Mouse (Mus musculus): ENCODE measurements at regions not wholly inside any gene's neighbourhood (a gene's known extent, or its start where the extent isn't known, plus 50 kb on each side); places are given as distances from the start of the nearest gene placed in this dataset.

DNA sequence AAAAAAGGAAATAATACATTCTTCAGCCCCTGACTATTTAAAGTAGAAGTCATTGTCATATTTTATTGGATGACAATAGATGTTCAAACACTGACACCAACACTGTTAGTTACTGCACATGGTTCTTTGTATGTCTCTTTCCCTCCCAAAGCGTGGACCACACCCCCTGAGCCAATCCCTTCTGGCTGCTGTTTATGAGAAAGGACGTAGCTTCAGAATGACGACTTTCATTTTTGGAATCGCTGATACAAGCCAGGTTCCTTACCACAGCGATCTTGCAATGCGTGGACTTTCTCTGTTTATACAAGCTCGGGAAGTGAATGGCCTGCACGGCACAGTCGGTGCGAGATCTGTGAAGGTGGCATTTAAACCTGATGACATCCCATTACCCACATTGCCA, 66.1 kb upstream of the Tgfbr2 start:
- TF ChIP-seq POLR2A (IDR thresholded peaks at IDR 0.05; ENCODE audit: borderline replicate concordance, extremely low read depth, insufficient read depth, insufficient read length, poor library complexity, severe bottlenecking) (no peak), CTCF (IDR thresholded peaks at IDR 0.05; ENCODE audit: borderline replicate concordance, extremely low read depth, insufficient read depth, insufficient read length) (no peak)
- DNase-seq (ENCODE audit: low read depth), result no peak

DNA sequence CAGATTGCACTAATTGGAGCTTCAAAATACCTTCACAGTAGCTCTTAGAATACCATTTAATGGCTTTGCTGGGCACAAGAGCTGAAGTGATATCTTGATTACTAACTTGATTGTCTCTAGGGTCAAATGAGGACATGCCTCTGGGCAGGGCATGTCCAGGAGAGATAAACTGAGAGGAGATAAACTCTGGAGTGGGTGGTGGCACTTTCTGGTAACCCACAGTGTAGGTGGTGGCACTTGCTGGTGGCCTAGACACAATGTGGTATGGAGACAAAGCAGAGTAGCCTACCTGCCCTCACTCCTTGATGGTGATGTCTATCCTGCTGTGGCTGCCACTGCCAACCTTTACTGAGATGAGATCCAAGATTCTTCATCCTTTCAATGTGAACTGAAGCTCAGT, 61.7 kb upstream of the Tgfbr2 start:
- DNase-seq (ENCODE audit: low read depth), result no peak
- no peak for TF ChIP-seq CTCF (IDR thresholded peaks at IDR 0.05; ENCODE audit: borderline replicate concordance, extremely low read depth, insufficient read depth, insufficient read length)
- no peak for TF ChIP-seq POLR2A (IDR thresholded peaks at IDR 0.05; ENCODE audit: borderline replicate concordance, extremely low read depth, insufficient read depth, insufficient read length, poor library complexity, severe bottlenecking)

DNA sequence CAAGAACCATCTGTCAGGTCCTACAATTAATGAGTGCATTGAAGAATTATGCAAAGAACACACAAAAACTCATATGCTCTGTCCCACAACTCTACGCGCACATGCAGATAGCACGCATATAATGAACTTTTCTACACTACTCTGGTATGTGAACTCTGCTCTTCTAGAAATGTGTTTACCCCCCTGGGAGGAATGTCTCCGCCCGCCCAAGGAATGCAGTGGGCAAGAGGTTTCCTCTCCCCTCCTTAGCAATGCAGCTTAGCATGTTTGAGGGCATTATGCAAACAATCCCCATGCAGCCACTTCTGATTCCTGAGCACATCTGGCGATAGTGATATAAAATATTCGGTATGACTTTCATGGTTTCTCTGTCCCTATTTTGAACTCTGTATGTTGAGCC, 59.0 kb upstream of the Tgfbr2 start:
- no peak for DNase-seq (ENCODE audit: low read depth)
- no peak for TF ChIP-seq CTCF (IDR thresholded peaks at IDR 0.05; ENCODE audit: borderline replicate concordance, extremely low read depth, insufficient read depth, insufficient read length)
- TF ChIP-seq POLR2A (IDR thresholded peaks at IDR 0.05; ENCODE audit: borderline replicate concordance, extremely low read depth, insufficient read depth, insufficient read length, poor library complexity, severe bottlenecking), result no peak

GRCm38 (mm10) chr9:116232386-116232785, 57.2 kb upstream of the Tgfbr2 start:
- DNase-seq (ENCODE audit: low read depth), result peak; percentile 58
- TF ChIP-seq POLR2A (IDR thresholded peaks at IDR 0.05; ENCODE audit: borderline replicate concordance, extremely low read depth, insufficient read depth, insufficient read length, poor library complexity, severe bottlenecking), result no peak
- no peak for TF ChIP-seq CTCF (IDR thresholded peaks at IDR 0.05; ENCODE audit: borderline replicate concordance, extremely low read depth, insufficient read depth, insufficient read length)

DNA sequence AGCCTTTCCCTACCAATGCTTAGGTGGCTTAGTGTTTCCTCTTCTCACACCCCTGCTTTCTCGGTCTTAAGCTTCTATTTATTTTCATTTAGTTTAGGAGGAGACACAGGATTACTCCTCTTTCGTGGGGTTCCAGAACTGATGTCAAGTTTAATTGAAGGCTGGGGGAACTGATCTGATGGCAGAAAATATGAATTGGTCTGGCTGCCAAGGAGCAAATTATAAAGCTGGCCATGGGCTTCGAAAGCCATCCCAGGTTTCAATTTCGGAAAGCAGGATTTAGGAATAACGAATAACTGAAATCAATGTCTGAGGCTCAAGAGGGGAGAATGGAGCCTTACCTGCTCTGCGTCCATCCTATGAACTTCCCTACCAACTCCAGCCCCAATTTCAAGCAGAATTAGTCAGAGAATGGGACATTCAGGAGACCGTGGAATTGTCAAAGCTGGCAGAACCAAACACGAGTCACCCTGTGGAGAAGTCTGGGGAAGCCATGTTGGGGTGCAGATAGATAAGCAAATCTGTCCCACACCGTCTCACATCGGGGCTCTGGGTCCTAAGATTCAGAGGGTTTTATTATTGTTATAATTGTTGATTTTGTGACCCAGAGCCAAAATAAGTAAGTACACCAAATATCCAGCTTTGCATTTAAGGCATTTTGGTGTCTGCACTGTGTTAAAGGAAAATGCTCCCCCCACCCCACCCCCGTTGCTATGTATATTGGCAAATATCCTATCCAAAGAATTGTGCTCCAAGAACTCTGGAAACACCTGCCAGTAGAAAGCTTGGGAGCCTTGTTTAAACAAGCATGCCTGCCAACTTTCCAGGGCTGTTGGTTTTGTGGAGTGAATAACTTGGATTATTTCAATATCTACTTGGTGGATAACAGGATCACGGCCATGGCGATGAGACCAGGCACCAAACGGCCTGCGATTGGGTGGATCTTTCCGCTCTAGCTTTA, 56.5 kb upstream of the Tgfbr2 start:
- TF ChIP-seq CTCF (IDR thresholded peaks at IDR 0.05; ENCODE audit: borderline replicate concordance, extremely low read depth, insufficient read depth, insufficient read length) (no peak), POLR2A (IDR thresholded peaks at IDR 0.05; ENCODE audit: borderline replicate concordance, extremely low read depth, insufficient read depth, insufficient read length, poor library complexity, severe bottlenecking) (no peak)
- DNase-seq (ENCODE audit: low read depth), result peak; percentile 80

- no peak for TF ChIP-seq POLR2A (IDR thresholded peaks at IDR 0.05; ENCODE audit: borderline replicate concordance, extremely low read depth, insufficient read depth, insufficient read length, poor library complexity, severe bottlenecking)
- no peak for TF ChIP-seq CTCF (IDR thresholded peaks at IDR 0.05; ENCODE audit: borderline replicate concordance, extremely low read depth, insufficient read depth, insufficient read length)
- DNase-seq (ENCODE audit: low read depth), result no peak
Observed at GRCm38 (mm10) chr9:116230346-116230745, 55.2 kb upstream of the Tgfbr2 start.

DNA sequence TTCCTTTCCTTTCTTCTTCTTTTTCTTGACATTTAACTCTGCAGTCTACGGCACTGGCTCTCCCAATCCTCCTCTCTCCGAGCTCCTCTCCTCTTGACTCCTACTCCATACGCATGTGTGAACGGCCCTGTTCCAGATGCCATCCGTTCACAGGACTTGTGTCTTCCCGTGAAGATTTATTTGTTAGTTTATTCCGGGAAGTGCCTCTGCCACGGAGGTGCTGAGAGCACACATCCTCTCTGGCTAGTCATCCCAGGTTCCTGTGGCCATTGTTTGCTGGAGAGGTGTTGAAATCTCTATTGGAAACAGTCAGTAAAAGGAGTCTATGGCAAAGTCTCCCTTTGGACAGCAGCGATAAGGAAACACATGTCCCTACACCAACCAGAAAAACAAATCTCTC, 53.3 kb upstream of the Tgfbr2 start:
- TF ChIP-seq CTCF (IDR thresholded peaks at IDR 0.05; ENCODE audit: borderline replicate concordance, extremely low read depth, insufficient read depth, insufficient read length) (no peak), POLR2A (IDR thresholded peaks at IDR 0.05; ENCODE audit: borderline replicate concordance, extremely low read depth, insufficient read depth, insufficient read length, poor library complexity, severe bottlenecking) (no peak)
- no peak for DNase-seq (ENCODE audit: low read depth)

GRCm38 (mm10) chr9:116227738-116228137, 52.6 kb upstream of the Tgfbr2 start:
- TF ChIP-seq POLR2A (IDR thresholded peaks at IDR 0.05; ENCODE audit: borderline replicate concordance, extremely low read depth, insufficient read depth, insufficient read length, poor library complexity, severe bottlenecking) (no peak), CTCF (IDR thresholded peaks at IDR 0.05; ENCODE audit: borderline replicate concordance, extremely low read depth, insufficient read depth, insufficient read length) (no peak)
- no peak for DNase-seq (ENCODE audit: low read depth)

Measured in brain, embryonic 14.5 days (tissue).